Mouse (Mus musculus) CD4-positive, CD25-positive, alpha-beta regulatory T cell, adult 2 months (primary cell): ENCODE results near the gene Gm49416.
"Not testable (repeated sequence)": the region's sequence is repeated elsewhere in the genome, so short reads cannot be mapped to it uniquely, and the experiment has no call there.

ENCODE experiments used
- DNase-seq: peaks from one replicate; pipeline ENCODE4 v3.0.0-alpha.2; 2012; ENCODE audit warnings: low read depth, low spot score

Gene Gm49416

GRCm38 (mm10) chr19:8888511-8889385 lies at the start of gene Gm49416, which contains the start of gene 1810009A15Rik:
Gene Gm49416 (plus strand): TSS chr19:8888926.
Gene 1810009A15Rik (plus strand): TSS chr19:8888853.
- peak; percentile 97 for DNase-seq

DNA sequence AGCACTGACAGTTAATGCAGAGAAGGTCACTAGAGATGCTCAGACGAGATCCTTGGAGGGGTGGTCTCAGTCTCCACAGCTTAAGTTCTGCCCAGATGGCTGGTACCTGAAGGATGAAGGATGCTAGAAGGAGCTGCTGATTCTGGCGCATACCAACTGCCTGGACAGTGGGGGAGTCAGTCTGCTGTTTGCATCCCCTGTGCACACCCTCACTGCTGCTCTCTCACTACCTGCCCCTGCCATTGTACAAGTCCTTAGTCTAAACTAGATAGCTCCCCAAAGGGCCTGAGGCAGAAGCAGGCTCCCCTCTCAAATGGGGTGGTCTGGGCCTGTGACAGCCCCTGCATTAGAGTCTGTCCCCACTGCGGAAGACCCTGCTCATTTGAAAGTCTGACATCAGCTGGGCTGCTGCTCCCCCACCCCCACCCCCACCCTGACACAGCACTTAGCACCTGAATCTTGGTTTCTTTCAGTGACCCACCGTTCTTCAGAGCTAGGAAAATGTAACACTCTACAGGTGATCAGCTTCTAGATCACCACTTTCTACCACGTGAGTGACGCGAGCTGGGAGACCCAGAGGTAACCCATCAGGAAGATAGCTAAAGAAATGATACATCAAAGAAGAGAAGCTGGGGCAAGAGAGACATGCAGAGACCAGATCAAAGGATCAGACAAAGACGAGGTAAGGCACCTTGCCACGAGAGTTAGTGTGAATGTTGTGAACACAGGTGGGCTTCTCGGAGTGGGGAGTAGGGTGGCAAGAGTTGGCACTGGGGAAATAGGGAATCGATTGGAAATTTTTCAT lies 49.4 kb upstream of the Gm49416 start, which contains the start of gene Gng3:
Gene Gng3, minus strand, starts transcription at position 92 of the 805 bp plus-strand sequence.
- DNase-seq: no peak

DNA sequence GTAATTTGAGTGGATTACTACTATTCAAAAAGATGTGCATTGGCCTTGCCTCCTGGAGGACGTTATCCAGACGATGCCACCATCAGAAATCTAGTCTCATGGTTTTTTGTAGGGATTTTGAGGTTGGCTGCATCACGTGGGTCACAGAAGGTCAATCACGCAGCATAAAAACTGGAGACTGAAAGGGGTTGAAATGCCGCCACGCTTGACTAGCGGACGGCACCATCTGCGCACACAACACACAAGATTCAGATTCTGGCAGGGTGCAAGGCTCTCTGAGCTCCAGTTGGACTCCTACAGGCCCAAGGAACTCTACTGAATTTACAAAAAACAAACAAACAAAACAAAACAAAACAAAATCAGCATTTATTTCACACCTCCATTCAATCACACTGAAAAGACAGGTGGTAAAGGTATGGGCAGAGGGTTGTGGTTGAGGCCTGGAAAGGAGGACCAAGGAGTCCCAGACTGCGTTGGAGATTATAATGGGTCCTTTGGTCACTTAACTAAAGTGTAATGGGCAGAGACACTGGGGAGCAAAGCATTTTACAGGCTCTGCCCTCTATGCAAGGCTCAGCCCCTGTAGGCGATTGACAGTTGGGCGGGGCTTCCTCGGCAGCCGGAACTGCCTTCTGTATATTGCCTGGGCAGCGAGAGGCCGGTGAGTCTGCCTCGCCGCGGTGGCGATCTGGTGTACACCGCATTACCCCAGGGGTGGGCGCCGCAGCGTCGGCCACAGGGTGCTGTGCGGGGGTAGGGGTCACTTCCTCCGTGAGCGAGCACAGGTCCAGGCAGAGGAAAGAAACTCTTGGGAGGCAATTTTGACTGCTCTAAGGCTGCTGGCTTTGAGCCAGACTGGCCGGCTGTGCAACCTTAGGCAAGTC lies 48.6 kb upstream of the Gm49416 start:
- DNase-seq: peak; percentile 67

GRCm38 (mm10) chr19:8841012-8841411 lies 47.7 kb upstream of the Gm49416 start:
- no peak for DNase-seq

- DNase-seq: no peak
Observed at GRCm38 (mm10) chr19:8842961-8843360, 45.8 kb upstream of the Gm49416 start.

DNA sequence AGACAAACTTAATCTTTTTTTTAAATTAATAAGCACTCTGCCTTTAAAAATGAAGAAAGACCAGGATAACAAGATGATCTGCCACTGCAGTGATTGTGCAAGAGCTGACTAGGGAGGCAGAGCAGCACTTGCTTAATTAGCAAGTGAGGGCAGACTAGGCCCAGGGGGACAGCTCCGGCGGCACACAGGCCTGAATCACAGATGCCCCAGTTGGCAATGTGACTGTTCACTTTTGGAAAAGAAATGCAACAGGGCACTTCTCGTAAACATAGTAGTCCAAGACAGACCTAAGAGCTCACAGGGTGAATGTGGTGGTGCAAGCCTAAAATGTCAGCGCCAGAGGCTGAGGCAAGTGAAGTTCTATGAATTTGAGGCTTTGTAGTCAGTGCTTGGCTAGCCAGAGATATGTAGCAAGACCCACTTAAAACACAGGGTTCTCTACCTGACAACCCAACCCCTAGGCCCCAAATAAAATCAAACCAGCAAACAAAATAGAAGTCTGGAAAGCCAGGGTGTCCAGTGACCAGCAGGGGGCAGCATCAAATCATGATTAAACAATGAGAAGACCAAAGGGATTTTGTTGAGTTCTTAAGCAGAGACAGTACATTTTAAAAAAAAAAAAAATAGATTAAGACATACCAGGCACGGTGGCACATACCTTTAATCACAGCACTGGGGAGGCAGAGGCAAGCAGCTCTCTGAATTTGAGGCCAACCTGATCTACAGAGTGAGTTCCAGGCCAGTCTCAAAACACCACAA lies 44.2 kb upstream of the Gm49416 start:
- peak; percentile 88 for DNase-seq

- no peak for DNase-seq
Observed at GRCm38 (mm10) chr19:8848356-8848755, 40.4 kb upstream of the Gm49416 start.

- no peak for DNase-seq
Observed at GRCm38 (mm10) chr19:8850402-8850901, 38.3 kb upstream of the Gm49416 start, which contains the start of gene Lrrn4cl. Gene Lrrn4cl (plus strand): TSS chr19:8850768.

GRCm38 (mm10) chr19:8851639-8852038 lies 37.1 kb upstream of the Gm49416 start:
- DNase-seq: no peak

DNA sequence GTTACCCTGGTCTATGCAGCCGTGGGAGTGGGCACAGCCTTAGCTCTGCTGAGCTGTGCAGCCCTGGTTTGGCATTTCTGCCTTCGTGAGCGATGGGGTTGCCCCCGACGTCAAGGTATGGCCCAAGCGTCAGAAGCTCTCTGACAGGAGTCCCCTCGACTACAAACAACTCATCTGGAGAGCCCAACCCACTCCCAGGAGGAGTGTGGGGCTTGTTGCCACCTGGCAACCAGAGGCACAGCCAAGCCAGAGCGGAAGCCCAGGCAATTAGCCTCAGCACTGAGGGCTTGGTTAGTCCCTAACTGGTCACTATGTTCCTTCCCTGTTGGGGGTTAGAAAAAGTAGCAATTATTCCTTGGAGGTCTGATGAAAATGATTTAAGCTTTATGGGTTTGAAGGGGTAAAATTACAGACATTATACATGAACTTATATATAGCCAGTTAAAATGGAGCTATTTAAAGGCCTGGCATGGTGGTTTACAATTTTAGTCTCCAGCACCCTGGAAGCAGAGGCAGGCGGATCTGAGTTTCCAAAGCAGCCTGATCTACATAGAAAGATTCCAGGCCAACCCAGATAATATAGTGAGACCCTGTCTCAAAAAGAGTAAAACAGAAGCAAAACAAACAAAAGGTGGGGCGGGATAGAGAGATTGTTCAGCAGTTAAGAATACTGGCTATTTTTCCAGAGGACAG lies 36.3 kb upstream of the Gm49416 start:
- no peak for DNase-seq

DNA sequence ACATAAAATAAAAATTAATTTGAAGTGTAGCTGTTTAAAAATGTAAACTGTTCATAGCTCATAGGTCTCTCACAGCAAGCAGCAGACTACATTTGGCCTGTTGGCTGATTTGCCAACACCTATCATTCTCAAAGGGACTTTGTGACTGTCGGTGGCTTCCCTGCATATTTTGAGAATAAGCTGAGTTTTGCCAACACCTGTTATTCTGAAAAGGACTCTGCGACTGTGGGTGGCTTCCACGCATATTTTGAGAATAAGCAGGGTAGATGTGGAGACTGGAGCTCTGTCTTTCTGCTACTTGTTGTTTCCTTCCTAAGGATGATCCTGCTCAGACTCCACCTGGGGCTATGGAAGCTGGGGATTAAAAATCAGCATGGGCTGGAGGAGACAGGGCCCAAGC lies 35.6 kb upstream of the Gm49416 start:
- DNase-seq: no peak

- peak; percentile 70 for DNase-seq
Observed at GRCm38 (mm10) chr19:8857689-8858088, 31.0 kb upstream of the Gm49416 start.

GRCm38 (mm10) chr19:8859018-8859417 lies 29.7 kb upstream of the Gm49416 start:
- DNase-seq: peak; percentile 73

DNA sequence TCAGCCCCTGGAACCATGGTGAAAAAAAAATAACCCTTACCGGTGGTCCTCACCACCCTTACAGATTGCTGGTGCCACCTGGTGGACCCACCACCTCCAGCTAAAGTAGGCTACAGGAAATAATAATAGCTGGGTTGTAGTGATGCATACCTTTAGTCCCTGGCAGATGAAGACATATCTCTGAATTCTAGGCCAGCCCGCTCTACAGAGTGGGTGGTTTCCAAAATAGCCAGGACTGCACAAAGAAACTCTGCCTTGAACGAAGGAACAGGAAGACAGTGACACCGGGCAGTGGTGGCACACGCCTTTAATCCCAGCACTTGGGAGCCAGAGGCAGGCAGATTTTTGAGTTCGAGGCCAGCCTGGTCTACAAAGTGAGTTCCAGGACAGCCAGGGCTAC lies 24.5 kb upstream of the Gm49416 start:
- no peak for DNase-seq

DNA sequence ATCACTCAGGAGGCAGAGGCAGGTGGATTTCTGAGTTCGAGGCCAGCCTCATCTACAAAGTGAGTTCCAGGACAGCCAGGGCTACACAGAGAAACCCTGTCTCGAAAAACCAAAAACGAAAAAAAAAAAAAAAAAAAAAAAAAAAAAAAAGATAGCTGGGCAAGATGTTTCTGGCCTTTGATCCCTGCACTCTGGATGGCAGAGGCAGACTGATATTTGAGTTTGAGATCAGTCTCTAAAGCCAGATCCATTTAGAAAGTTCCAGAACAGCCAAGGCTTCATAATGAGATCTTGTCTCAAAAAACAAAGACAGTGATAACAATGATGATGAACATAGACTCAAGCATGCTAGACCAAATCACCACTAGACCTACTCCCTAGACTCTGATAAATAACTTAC lies 18.3 kb upstream of the Gm49416 start:
- not testable (repeated sequence) for DNase-seq

DNA sequence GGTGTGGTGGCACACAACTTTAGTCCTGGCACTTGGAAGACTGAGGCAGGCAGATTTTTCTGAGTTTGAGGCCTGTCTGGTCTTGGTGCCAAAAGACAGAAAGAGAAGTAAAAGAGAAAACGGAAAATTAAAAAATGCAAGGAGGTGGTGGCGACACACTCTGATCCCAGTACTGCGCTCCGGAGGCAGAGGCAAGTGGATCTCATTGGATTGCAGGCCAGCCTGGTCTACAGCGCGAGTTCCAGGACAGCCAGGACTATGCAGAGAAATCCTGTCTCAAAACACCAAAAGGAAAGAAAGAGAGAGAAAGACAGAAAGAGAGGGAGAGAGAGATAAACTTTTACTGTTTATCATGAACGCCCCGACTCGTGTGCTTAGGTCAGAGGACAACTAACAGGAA lies 17.9 kb upstream of the Gm49416 start:
- DNase-seq: no peak

DNA sequence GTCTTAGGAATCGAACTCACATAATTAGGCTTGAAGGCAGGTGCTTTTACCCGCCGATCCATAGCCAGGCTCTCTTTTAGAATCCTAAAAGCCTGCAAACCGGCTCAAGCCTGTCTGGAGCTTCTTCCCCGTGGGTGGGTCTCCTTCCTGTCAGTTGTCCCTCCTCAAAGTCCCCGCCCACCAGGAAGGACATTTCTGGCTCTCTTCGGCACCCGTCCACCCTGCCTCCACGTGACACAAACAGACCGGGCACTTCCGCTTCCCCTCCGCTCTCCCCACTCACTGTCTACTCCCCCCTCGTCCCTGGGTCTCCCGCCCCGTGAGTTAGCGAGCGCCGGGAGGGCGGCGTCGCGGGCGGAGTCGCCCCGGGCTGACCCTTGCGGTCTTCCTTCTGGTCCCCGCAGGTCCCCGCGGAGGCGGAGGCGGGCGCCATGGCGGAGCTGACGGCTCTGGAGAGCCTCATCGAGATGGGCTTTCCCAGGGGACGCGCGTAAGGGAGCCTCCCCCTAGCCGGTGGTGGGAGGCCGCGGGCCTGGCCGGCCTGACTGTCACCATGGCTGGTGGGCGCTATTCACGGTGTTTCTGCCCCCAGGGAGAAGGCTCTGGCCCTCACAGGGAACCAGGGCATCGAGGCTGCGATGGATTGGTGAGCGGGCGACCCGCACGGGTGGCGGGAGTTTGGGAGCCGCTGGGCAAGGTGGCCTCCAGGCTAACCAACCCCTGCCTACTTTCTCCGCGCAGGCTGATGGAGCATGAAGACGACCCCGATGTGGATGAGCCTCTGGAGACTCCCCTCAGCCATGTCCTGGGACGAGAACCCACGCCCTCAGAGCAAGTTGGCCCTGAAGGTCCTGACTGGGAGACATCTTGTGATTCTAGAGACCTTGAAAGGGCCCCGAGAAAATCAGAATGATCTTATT lies 17.2 kb upstream of the Gm49416 start, which contains the start of gene Ubxn1:
Gene Ubxn1, plus strand, starts transcription at position 230 of the 920 bp plus-strand sequence.
- peak; percentile 95 for DNase-seq

- DNase-seq: no peak
Observed at GRCm38 (mm10) chr19:8872266-8872840, 16.4 kb upstream of the Gm49416 start.
